Mouse (Mus musculus) heart, adult 18-20 months (tissue): ENCODE results near the gene Kcne1. TPM values are rescaled to one million over a fixed set of nuclear protein-coding genes. Genes with fewer than 3 reads are reported as not detected.

Experiments used
- DNase-seq, 2 experiments: peaks; one replicate each; pipeline ENCODE4 v3.0.0; 2021 to 2022; ENCODE audit warnings: mixed read lengths in 1 of 2
- total RNA-seq, 2 experiments: library from RNA; stranded (reverse); gene quantifications; 2 replicates each; pipeline ENCODE4 v1.2.3; 2021

The Kcne1 gene
- total RNA-seq, 2 experiments from 2014 or later = 7.1 to 7.8 TPM

DNA sequence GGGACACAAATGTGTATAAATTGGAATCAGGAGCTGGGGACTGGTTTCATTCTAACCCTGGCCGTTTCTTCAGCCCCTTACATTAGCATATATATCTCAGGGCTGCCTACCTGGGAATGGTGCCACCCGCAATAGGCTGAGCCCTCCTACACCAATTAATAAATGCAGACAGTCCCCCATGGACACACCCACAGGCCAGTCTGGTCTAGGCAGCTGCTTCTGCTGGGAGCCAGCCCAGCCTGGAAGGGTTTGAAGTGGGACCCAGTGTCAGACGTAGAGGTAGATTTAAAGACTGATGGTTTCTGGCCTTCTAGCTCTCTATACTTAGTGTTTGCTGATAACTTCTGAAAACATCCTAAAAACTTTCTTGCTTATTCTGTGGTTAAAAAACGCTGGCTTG is 50.1 kb downstream of the Kcne1 start:
- DNase-seq = no peak

DNA sequence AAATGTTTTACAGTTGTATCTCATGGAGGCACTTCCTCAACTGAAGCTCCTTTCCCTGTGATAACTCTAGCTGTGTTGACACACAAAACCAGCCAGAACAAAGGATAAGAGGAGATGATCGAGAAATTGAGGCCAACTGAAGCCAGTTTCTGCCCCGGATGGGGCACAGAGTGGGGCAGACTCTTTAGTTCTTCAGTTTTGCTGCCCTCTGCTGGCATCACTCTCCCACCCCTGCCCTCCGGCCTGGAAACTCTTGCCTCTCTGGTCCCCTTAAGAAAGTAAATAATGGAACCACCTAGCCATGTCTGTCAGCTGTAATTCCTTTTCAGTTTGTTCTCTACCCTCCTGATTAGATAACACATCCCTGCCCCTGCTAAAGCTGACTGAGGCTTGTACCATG is 51.3 kb downstream of the Kcne1 start:
- no peak for DNase-seq

DNA sequence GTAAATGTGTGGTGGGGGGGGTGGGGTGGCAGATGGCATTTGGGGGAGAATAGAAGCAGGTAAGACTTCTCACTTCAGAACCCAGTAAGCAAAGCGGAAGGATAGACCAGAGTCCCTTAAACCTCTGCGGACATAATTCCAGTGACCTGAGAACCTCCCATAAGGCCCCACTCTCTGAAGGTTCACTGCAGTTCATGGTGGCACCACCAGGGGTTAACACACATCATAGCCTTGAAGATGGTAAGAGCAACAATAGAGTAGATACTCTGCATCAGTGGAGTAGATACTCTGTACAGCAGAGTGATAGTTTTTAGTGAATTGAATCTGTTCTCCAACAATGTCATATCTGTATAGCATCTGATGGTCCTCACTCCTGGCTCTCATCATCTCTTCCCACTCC is 53.7 kb downstream of the Kcne1 start:
- no peak for DNase-seq

DNA sequence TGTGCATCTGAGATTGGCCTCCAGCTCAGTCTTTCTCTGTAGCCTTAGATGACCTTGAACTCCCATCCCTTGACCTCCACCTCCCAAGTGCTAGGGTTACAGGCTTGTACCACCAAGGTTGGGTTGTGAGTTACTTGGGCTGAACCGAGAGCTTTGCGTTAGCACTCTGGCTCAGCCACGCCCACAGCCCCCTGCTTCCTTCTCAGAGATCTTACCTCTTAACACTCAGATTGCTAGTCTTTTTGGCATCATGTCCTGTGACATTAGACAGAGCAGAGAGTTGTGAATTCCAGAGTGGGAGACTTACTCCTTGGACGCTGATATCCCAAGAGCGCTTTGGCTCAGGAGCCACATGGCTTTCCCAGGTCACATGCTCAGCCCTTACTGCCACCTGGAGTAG is 56.8 kb downstream of the Kcne1 start:
- no peak for DNase-seq

DNA sequence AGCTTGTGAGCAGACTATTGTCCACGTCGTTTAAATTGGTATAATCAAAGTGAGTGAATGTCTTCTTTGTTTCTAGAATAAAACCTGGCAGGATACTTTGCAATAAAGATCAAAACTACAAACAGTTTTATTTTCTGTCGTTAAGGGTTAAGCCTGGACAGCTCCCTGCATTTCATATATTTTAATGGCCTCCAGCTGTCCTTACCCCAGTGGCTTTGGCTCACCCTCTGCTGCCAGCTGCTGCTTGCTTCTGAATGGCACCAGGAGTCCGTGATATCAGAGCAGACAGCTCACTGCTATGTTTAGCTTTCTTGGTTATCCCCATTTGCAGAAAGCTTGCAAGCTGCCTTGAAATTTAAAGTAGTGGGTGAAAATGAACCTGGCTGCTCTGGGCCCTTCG is 57.3 kb downstream of the Kcne1 start:
- DNase-seq = peak; percentile 50 to 59

DNA sequence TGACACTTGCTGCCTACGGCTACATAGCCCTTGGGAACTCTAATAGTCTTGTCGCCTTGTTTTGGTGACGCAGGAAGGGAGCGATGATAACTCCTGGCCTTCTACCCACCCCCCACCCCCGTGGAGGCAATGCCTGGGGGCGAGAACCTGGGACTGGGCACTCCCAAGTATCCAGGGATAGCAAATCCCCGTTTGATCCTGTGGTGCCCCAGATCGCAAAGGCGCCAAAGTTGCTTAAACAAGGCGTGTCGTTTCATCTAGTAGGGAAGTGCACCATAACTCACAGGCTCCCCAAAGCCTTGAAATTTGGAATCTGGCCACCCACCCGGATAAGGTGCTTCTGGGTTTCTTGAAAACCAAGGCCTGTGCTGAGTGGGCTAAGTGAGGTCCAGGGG is 57.9 kb downstream of the Kcne1 start:
- no peak for DNase-seq

DNA sequence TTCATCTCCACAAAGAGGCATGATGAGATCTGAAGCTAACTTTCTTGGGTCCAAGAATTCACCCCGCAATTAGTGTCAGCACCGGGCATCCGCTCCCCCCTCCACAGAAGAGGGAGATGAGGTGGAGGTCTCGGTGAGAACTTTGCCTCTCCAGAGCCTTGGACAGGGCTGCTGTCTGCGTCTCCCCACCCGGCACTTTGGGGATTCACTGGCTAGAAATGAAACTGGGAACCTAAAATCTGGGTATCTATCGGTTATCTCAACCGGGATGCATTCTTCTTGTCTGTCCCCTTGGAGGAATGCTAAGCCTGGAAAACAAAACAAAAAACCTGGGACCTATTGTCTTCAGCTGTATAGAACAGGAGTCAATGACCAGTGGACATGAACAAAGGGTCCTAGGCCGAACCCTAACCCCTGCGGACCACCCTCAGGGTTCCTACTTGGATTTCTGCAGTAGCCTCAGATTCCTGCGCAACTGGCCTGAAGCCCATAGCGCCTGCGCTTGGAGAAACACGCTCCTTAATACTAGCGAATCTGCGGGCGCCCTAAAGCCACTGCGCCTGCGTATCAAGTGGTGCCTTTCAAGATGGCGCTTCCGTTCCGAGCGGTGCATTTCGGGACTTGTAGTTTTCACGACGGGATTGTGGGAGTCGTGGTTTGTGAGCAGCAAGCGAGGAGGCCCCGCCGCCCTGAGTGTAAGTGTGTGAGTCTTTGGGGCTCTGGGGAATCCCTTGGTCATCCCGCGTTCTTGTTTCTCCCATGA is 58.4 kb downstream of the Kcne1 start, which contains the start of gene Smim11:
Gene Smim11 (plus strand): TSS at position 638 of the 763 bp plus-strand sequence.
- DNase-seq = peak; percentile 97 to 99

Other genes with a start within 250 kb of the Kcne1 start
- gene Kcne2, start 67.1 kb downstream of the Kcne1 start, total RNA-seq = not detected
- 10 to 100 TPM; 80.8 to 88.3 TPM for gene Smim11, start 58.2 kb downstream of the Kcne1 start, total RNA-seq
- 1 to 10 TPM in 1 of 2 experiments, under 1 TPM in 1; 0.87 to 1.1 TPM for gene Fam243, start 38.0 kb downstream of the Kcne1 start, total RNA-seq
- 100 to 1,000 TPM in 1 of 2 experiments, 10 to 100 TPM in 1; 95.4 to 129 TPM for gene Rcan1, start 111.4 kb upstream of the Kcne1 start, total RNA-seq
- gene Clic6, start 126.3 kb upstream of the Kcne1 start, total RNA-seq = 1 to 10 TPM in 1 of 2 experiments, under 1 TPM in 1; 0.37 to 1.1 TPM